Mouse (Mus musculus) lung, adult 2 months (tissue): ENCODE measurements around the gene Usp8.

Source experiments
- CTCF ChIP-seq: fragments of 200-500 bp; IDR thresholded peaks from 2 replicates; pipeline ENCODE4 v1.5.1; 2011; ENCODE audit warnings: mild to moderate bottlenecking, low read length, control low read depth; ENCODE audit not compliant: insufficient read depth
- POLR2A ChIP-seq: fragments of 200-500 bp; IDR thresholded peaks from 2 replicates; pipeline ENCODE4 v1.6.1; 2011; ENCODE audit warnings: low read depth, mild to moderate bottlenecking, control low read depth, low read length, borderline replicate concordance; ENCODE audit errors: extremely low read depth

GRCm38 (mm10) chr2:126712526-126712925 is 5.4 kb downstream of the Usp8 start:
- TF ChIP-seq CTCF (no peak), POLR2A (no peak)
